Mouse (Mus musculus): ENCODE results near the gene Atp8b4.

- no peak for TF ChIP-seq CTCF (IDR thresholded peaks at IDR 0.05; ENCODE audit: low read depth)
- TF ChIP-seq EP300 (IDR thresholded peaks at IDR 0.05; ENCODE audit: low read depth), result no peak
Measured at GRCm38 (mm10) chr2:126302381-126302780, 198.1 kb downstream of the Atp8b4 start.
